Mouse (Mus musculus) retina, embryonic 14.5 days (tissue): ENCODE data around the gene Ccdc18.
A peak's percentile ranks its signal among the peaks of the same experiment; 100 is the strongest.
"Not testable (repeated sequence)": the region's sequence is repeated elsewhere in the genome, so short reads cannot be mapped to it uniquely, and the experiment has no call there.

Experiments used
- DNase-seq: peaks from one replicate; pipeline ENCODE4 v3.0.0-alpha.2; 2015; ENCODE audit warnings: low spot score

Gene Ccdc18

GRCm38 (mm10) chr5:108132441-108133243 is at the start of gene Ccdc18, which contains the start of gene Tmed5:
Gene Ccdc18, plus strand, starts transcription at chr5:108132875.
Gene Tmed5, minus strand, starts transcription at chr5:108132620.
- DNase-seq = peak; percentile 99

GRCm38 (mm10) chr5:108085440-108085839 is 47.2 kb upstream of the Ccdc18 start:
- no peak for DNase-seq

- not testable (repeated sequence) for DNase-seq
These were observed 39.9 kb upstream of the Ccdc18 start for GRCm38 (mm10) chr5:108092731-108093130.

- no peak for DNase-seq
These were observed 35.0 kb upstream of the Ccdc18 start for GRCm38 (mm10) chr5:108097676-108098075.

- DNase-seq = no peak
These were observed 32.5 kb upstream of the Ccdc18 start for GRCm38 (mm10) chr5:108100196-108100595.

GRCm38 (mm10) chr5:108104306-108104705 is 28.4 kb upstream of the Ccdc18 start:
- no peak for DNase-seq

- no peak for DNase-seq
These were observed 23.3 kb upstream of the Ccdc18 start for GRCm38 (mm10) chr5:108109346-108109745.

GRCm38 (mm10) chr5:108117693-108118092 is 15.0 kb upstream of the Ccdc18 start:
- DNase-seq = no peak

- DNase-seq = no peak
These were observed 12.3 kb upstream of the Ccdc18 start for GRCm38 (mm10) chr5:108120221-108120900.

GRCm38 (mm10) chr5:108131849-108132440 is 730 bp upstream of the Ccdc18 start:
- peak; percentile 62 for DNase-seq

GRCm38 (mm10) chr5:108152592-108152991 is 19.9 kb downstream of the Ccdc18 start:
- DNase-seq = no peak

- no peak for DNase-seq
These were observed 28.1 kb downstream of the Ccdc18 start for GRCm38 (mm10) chr5:108160796-108161195.

GRCm38 (mm10) chr5:108163695-108164094 is 31.0 kb downstream of the Ccdc18 start:
- peak; percentile 51 for DNase-seq

GRCm38 (mm10) chr5:108184050-108184449 is 51.4 kb downstream of the Ccdc18 start:
- no peak for DNase-seq

GRCm38 (mm10) chr5:108188967-108189366 is 56.3 kb downstream of the Ccdc18 start:
- DNase-seq = no peak

- no peak for DNase-seq
These were observed 73.3 kb downstream of the Ccdc18 start for GRCm38 (mm10) chr5:108206008-108206407.

GRCm38 (mm10) chr5:108211512-108211911 is 78.8 kb downstream of the Ccdc18 start:
- DNase-seq = no peak

- no peak for DNase-seq
These were observed 82.3 kb downstream of the Ccdc18 start for GRCm38 (mm10) chr5:108214928-108215327.

GRCm38 (mm10) chr5:108224077-108224476 is 91.4 kb downstream of the Ccdc18 start:
- no peak for DNase-seq

GRCm38 (mm10) chr5:108226159-108226558 is 93.5 kb downstream of the Ccdc18 start:
- no peak for DNase-seq

- no peak for DNase-seq
These were observed 113.7 kb downstream of the Ccdc18 start for GRCm38 (mm10) chr5:108246314-108246765.

GRCm38 (mm10) chr5:108250033-108250432 is 117.4 kb downstream of the Ccdc18 start:
- no peak for DNase-seq

- DNase-seq = no peak
These were observed 122.6 kb downstream of the Ccdc18 start for GRCm38 (mm10) chr5:108255259-108255658.
